21 mouse cellular contexts compared by ENCODE assay signal in genomic region chr3:68196933-68197332, GRCm38 (mm10).
DNase-seq lines count a peak whose midpoint lies in the region; ATAC-seq and TF ChIP-seq lines count a peak whose summit lies in the region.
"Had no signal": no experiment of that assay in that cellular context is flagged by ENCODE, and none has a peak within 500 bp of the region (broad histone marks: within the 10 kb centered on the region; RNA-seq: fewer than 3 reads in every experiment).

No protein-coding gene starts in this region.

- TF ChIP-seq POLR2A in brain, embryonic 14.5 days (IDR thresholded peaks at IDR 0.05; ENCODE audit: borderline replicate concordance, extremely low read depth, insufficient read depth, insufficient read length, poor library complexity, severe bottlenecking) = no peak

- no peak overlapping the region for H3K27ac ChIP-seq in forebrain, embryonic 15.5 days (replicated peaks)
- H3K27ac ChIP-seq in forebrain, embryonic 11.5 days (ENCODE audit: low read depth, low read length) = no peak overlapping the region
- H3K27ac ChIP-seq in forebrain, postnatal 0 days (ENCODE audit: low read depth, low read length) = no peak overlapping the region
- H3K27ac ChIP-seq in forebrain, embryonic 13.5 days = no peak overlapping the region
- H3K27ac ChIP-seq: embryonic facial prominence, embryonic 10.5 days; embryonic facial prominence, embryonic 12.5 days had no signal

- 0 out of 2 replicates have a peak, but pooled peaks have one; percentile 26 for ATAC-seq in forebrain, embryonic 15.5 days (replicated peaks)
- no peak for ATAC-seq in forebrain, embryonic 11.5 days (replicated peaks; ENCODE audit: low FRiP score)
- peak; percentile 60 for ATAC-seq in forebrain, postnatal 0 days
- ATAC-seq in forebrain, embryonic 13.5 days = no peak; the same call in 1 of the 2 replicates

- WGBS in forebrain, embryonic 15.5 days = 74% methylated on average over 1 of the region's 1 CpGs
- WGBS in forebrain, embryonic 11.5 days = 94% methylated on average over 1 of the region's 1 CpGs
- WGBS in forebrain, postnatal 0 days = 58% methylated on average over 1 of the region's 1 CpGs
- 93% methylated on average over 1 of the region's 1 CpGs for WGBS in forebrain, embryonic 13.5 days

- no peaks in the 10 kb centered on the region for H3K36me3 ChIP-seq in forebrain, embryonic 15.5 days
- H3K36me3 ChIP-seq in forebrain, embryonic 11.5 days (ENCODE audit: control insufficient read depth, insufficient read depth, low read length) = no peaks in the 10 kb centered on the region
- H3K36me3 ChIP-seq in forebrain, postnatal 0 days (ENCODE audit: insufficient read depth) = no peaks in the 10 kb centered on the region
- H3K36me3 ChIP-seq in forebrain, embryonic 13.5 days (ENCODE audit: poor library complexity, severe bottlenecking) = no peaks in the 10 kb centered on the region
- H3K36me3 ChIP-seq: embryonic facial prominence, embryonic 10.5 days; embryonic facial prominence, embryonic 12.5 days had no signal

- peaks cover 11% of the 10 kb centered on the region for H3K4me1 ChIP-seq in forebrain, embryonic 15.5 days
- no peaks in the 10 kb centered on the region; the same call in 1 of the 2 replicates for H3K4me1 ChIP-seq in forebrain, embryonic 11.5 days (replicated peaks; ENCODE audit: control insufficient read depth, insufficient read depth, low read length)
- no peaks in the 10 kb centered on the region for H3K4me1 ChIP-seq in forebrain, postnatal 0 days (ENCODE audit: insufficient read depth)
- peaks cover 4% of the 10 kb centered on the region for H3K4me1 ChIP-seq in forebrain, embryonic 13.5 days
- H3K4me1 ChIP-seq: embryonic facial prominence, embryonic 10.5 days; embryonic facial prominence, embryonic 12.5 days had no signal

- no peak for DNase-seq in forebrain, embryonic 11.5 days (ENCODE audit: low spot score)
- DNase-seq in forebrain, postnatal 0 days = peak; percentile 46
- DNase-seq in brain, adult 2 months (ENCODE audit: low read depth, low spot score) = peak; percentile 15
- DNase-seq in brain, embryonic 14.5 days (ENCODE audit: low read depth) = peak; percentile 74
- no peak for DNase-seq in adrenal gland, adult (ENCODE audit: inconsistent age in 2 of 2, low spot score in 1 of 2)
- no peak for DNase-seq in embryo, embryonic 9.5 days (ENCODE audit: extremely low spot score)
- DNase-seq: adrenal gland, adult 8-10 months; adrenal gland, postnatal 14 days; adrenal gland, postnatal 36 days; cerebellum, adult 11 months; cerebellum, adult 18-20 months; cerebellum, adult 8-10 months; cerebellum, adult 9-11 months; cerebellum, postnatal 14 days; cerebellum, postnatal 36 days; embryo, embryonic 11 days; gastrocnemius, postnatal 14 days had no signal

- H3K4me3 ChIP-seq in forebrain, embryonic 15.5 days = no peak overlapping the region
- no peak overlapping the region for H3K4me3 ChIP-seq in forebrain, embryonic 11.5 days (ENCODE audit: low read depth, low read length)
- H3K4me3 ChIP-seq in forebrain, postnatal 0 days (ENCODE audit: low read depth, low read length) = no peak overlapping the region
- no peak overlapping the region for H3K4me3 ChIP-seq in forebrain, embryonic 13.5 days
- H3K4me3 ChIP-seq: embryonic facial prominence, embryonic 10.5 days; embryonic facial prominence, embryonic 12.5 days had no signal

- no peaks in the 10 kb centered on the region for H3K27me3 ChIP-seq in forebrain, embryonic 15.5 days
- H3K27me3 ChIP-seq in forebrain, embryonic 11.5 days (ENCODE audit: control insufficient read depth, insufficient read depth, low read length) = no peaks in the 10 kb centered on the region
- H3K27me3 ChIP-seq in forebrain, postnatal 0 days (ENCODE audit: insufficient read depth, low read length) = no peaks in the 10 kb centered on the region
- H3K27me3 ChIP-seq in forebrain, embryonic 13.5 days = no peaks in the 10 kb centered on the region
- H3K27me3 ChIP-seq: embryonic facial prominence, embryonic 12.5 days had no signal

- no peaks in the 10 kb centered on the region for H3K9me3 ChIP-seq in forebrain, embryonic 15.5 days
- H3K9me3 ChIP-seq in forebrain, embryonic 11.5 days (ENCODE audit: control insufficient read depth, low read length) = no peaks in the 10 kb centered on the region
- H3K9me3 ChIP-seq in forebrain, postnatal 0 days (ENCODE audit: low read length) = no peaks in the 10 kb centered on the region
- H3K9me3 ChIP-seq in forebrain, embryonic 13.5 days (replicated peaks) = no peaks in the 10 kb centered on the region
- H3K9me3 ChIP-seq: embryonic facial prominence, embryonic 10.5 days; embryonic facial prominence, embryonic 12.5 days had no signal

- H3K9ac ChIP-seq in forebrain, embryonic 15.5 days (replicated peaks) = no peak overlapping the region
- no peak overlapping the region for H3K9ac ChIP-seq in forebrain, embryonic 11.5 days (ENCODE audit: low read length)
- H3K9ac ChIP-seq in forebrain, postnatal 0 days = no peak overlapping the region
- H3K9ac ChIP-seq in forebrain, embryonic 13.5 days = no peak overlapping the region
- H3K9ac ChIP-seq: embryonic facial prominence, embryonic 12.5 days had no signal

- no peak overlapping the region for H3K4me2 ChIP-seq in forebrain, embryonic 15.5 days (replicated peaks)
- H3K4me2 ChIP-seq in forebrain, embryonic 11.5 days (ENCODE audit: low read depth, low read length, severe bottlenecking) = no peak overlapping the region
- H3K4me2 ChIP-seq in forebrain, postnatal 0 days (ENCODE audit: low read depth) = no peak overlapping the region
- no peak overlapping the region for H3K4me2 ChIP-seq in forebrain, embryonic 13.5 days
- H3K4me2 ChIP-seq: embryonic facial prominence, embryonic 12.5 days had no signal

- TF ChIP-seq CTCF in forebrain, postnatal 0 days (IDR thresholded peaks at IDR 0.05; ENCODE audit: low read depth) = no peak
- no peak for TF ChIP-seq CTCF in brain, embryonic 14.5 days (IDR thresholded peaks at IDR 0.05; ENCODE audit: borderline replicate concordance, extremely low read depth, insufficient read depth, insufficient read length)

Comparison
In these comparisons a context has a peak if more than half of its experiments do, and no peak if none do; other contexts are left out.
1. ATAC-seq: peak in forebrain, embryonic 15.5 days (single experiment) and forebrain, postnatal 0 days (single experiment); none in forebrain, embryonic 11.5 days (single experiment) and forebrain, embryonic 13.5 days (single experiment).
2. DNase-seq: peak in forebrain, postnatal 0 days (single experiment), brain, adult 2 months (single experiment) and brain, embryonic 14.5 days (single experiment); none in forebrain, embryonic 11.5 days (single experiment), adrenal gland, adult (0 of 2) and embryo, embryonic 9.5 days (single experiment).